Mouse (Mus musculus): Measurements from ENCODE around the gene Gab3. TPM values are rescaled to one million over a fixed set of nuclear protein-coding genes. Genes with fewer than 3 reads are reported as not detected.

Gene Gab3
- polyA plus RNA-seq, 1 experiment, result 16.3 TPM

DNA sequence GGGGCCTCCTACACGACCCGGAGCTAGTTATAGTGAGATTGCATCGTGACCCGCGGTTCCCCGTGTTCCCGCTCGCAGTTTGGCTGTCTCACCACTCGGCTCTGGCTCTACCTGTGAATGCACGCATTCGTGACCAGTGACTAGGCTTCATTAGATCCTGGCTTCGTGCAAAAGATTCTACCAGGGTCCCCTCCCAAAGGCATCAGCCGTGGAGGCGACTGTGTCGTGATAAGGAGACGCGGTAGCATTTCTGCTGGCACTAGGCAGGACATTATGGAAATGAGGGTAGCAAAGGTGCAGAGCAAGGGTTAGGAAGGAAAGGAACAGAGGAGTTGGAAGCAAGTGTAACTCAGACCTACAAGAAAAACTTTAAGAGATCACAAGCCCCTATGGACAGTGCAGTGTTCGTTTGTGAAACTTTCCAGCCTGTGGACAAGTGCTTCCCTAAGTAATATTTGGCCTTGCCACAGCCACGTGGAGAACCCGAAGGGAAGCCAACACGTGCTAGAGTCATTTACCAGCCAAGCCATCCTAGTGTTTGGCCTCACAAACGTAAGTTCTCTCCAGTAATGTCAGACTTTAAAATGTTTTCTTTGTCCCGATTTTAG lies 11.0 kb upstream of the Gab3 start:
- TF ChIP-seq CTCF (IDR thresholded peaks at IDR 0.05; ENCODE audit: low read depth, low read length), result no peak
- TF ChIP-seq POLR2A (IDR thresholded peaks at IDR 0.05; ENCODE audit: borderline replicate concordance, low read depth, low read length), result no peak
- Histone ChIP-seq H3K27ac (ENCODE audit: insufficient read depth, low read depth, low read length) (peak overlapping the region; percentile 51), H3K4me1 (ENCODE audit: control insufficient read depth, insufficient read depth, low read length) (peaks cover 9% of the 10 kb centered on the region)

DNA sequence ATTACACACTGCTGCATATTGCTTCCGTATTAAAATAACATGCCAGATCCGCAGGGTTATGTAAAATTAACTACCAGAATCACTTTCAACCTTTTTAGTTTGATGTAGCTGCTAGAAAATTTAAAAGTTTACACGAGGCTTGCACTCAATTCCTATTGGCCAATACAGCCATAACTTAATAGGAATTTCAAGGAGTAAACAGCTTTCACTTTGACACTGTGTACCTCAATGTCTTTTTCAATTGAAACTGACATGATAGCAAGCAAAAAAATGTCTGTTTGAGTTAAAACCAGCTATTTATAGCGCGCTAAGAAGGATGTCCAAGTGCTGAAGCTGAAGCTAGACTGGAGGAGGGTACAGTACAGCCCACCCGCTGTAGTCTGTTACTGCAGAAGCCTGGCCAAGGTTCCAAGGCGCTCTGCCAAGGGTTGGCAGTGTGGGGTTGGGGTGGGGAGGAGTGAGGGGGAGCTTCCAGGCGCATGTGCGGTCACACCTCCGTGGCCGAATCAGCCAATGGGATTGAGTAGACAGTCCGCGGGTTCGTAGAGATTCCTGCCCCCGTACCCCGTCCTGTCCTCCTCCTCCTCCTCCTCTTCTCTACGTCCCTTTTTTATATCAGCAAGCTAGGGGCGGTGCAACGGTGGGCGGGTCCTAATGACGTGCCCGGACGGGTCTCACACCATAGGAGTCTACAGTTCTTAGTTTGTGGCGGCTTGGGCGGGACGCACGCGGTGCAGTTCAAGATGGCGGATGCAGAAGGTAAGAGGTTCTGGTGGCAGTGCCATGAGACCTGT lies 10.3 kb upstream of the Gab3 start, which contains the start of gene Dkc1:
TSS of gene Dkc1 (plus strand) at position 486 of the 794 bp plus-strand sequence.
- Histone ChIP-seq H3K27ac (ENCODE audit: insufficient read depth, low read depth, low read length) (peak within 1 kb of the TSS; percentile 53), H3K4me3 (ENCODE audit: insufficient read depth, low read length) (peak within 1 kb of the TSS; percentile 76), H3K4me1 (ENCODE audit: control insufficient read depth, insufficient read depth, low read length) (peaks cover 9% of the 10 kb centered on the region)
- TF ChIP-seq POLR2A (IDR thresholded peaks at IDR 0.05; ENCODE audit: borderline replicate concordance, low read depth, low read length), result no peak
- no peak for TF ChIP-seq CTCF (IDR thresholded peaks at IDR 0.05; ENCODE audit: low read depth, low read length)

More for the DNA sequence above, 11.0 kb upstream of the Gab3 start:
- peak overlapping the region; percentile 76 for H3K4me3 ChIP-seq (ENCODE audit: insufficient read depth, low read length)

- peaks cover 2% of the 10 kb centered on the region; the same call in 1 of the 2 replicates for H3K4me1 ChIP-seq (ENCODE audit: control insufficient read depth, insufficient read depth, low read length)
- TF ChIP-seq POLR2A (IDR thresholded peaks at IDR 0.05; ENCODE audit: borderline replicate concordance, low read depth, low read length), result no peak
- TF ChIP-seq CTCF (IDR thresholded peaks at IDR 0.05; ENCODE audit: low read depth, low read length), result no peak
- no peak overlapping the region for H3K4me3 ChIP-seq (ENCODE audit: insufficient read depth, low read length)
- no peak overlapping the region for H3K27ac ChIP-seq (ENCODE audit: insufficient read depth, low read depth, low read length)
Observed at GRCm38 (mm10) chrX:75085654-75086053, 396 bp upstream of the Gab3 start.

DNA sequence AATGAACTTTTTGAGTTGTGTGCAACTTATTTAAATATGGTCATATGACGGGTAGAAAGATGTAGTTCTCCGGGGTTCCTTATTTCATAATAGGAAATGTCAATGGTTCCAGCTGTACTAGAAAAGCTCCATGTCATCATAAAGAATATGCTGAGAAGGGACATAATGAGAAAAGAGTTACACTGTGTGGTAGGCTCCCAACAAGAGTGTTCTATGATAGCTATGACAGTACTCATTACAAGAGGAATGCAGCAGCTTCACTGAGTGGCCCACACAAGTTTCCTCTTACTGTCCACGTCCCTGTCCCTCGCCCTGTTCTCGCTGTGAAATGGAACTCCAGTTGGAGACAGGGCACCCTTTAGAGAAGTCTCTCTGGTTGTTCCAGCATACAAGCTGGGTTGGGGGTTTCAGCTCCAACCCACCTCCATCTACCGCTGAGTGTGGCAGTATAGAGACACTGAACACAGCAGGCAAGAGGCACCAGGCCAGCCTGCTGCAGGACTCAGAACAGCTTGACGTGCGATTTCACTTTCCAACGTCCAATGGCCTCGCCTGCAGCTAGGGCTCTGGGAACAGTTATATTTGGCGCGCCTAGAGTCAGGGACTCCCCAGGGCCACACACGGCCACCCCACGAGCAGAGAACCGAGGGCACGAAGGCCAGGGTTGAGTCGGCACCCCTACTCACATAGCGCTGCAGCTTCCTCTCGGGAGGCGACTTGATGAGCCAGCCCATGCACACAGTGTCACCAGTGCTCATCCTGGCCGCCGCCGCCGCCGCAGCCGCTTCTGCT lies 1.1 kb downstream of the Gab3 start:
- Histone ChIP-seq H3K4me3 (ENCODE audit: insufficient read depth, low read length) (peak overlapping the region; percentile 70), H3K27ac (ENCODE audit: insufficient read depth, low read depth, low read length) (peak overlapping the region; percentile 91), H3K4me1 (ENCODE audit: control insufficient read depth, insufficient read depth, low read length) (peaks cover 5% of the 10 kb centered on the region; the same call in 1 of the 2 replicates)
- TF ChIP-seq POLR2A (IDR thresholded peaks at IDR 0.05; ENCODE audit: borderline replicate concordance, low read depth, low read length) (no peak), CTCF (IDR thresholded peaks at IDR 0.05; ENCODE audit: low read depth, low read length) (no peak)

DNA sequence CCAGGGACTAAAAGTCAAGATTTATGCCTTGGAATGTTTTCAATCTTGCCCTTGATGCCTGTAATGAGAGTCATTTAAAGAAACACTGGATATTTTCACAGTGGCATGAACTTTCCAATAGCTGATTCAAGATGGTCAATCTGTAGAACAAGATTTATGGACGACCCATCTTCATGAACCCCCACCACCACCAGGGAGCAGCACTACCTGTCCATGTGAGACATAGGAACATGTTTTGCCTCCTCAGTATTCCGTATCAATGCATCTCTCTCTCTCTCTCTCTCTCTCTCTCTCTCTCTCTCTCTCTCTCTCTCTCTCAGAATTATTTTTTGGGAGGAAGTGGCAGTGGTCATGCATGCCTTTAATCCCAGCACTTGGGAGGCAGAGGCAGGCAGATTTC lies 2.9 kb downstream of the Gab3 start:
- Histone ChIP-seq H3K4me3 (ENCODE audit: insufficient read depth, low read length) (no peak overlapping the region), H3K4me1 (ENCODE audit: control insufficient read depth, insufficient read depth, low read length) (peaks cover 5% of the 10 kb centered on the region; the same call in 1 of the 2 replicates), H3K27ac (ENCODE audit: insufficient read depth, low read depth, low read length) (no peak overlapping the region)
- no peak for TF ChIP-seq CTCF (IDR thresholded peaks at IDR 0.05; ENCODE audit: low read depth, low read length)
- no peak for TF ChIP-seq POLR2A (IDR thresholded peaks at IDR 0.05; ENCODE audit: borderline replicate concordance, low read depth, low read length)

DNA sequence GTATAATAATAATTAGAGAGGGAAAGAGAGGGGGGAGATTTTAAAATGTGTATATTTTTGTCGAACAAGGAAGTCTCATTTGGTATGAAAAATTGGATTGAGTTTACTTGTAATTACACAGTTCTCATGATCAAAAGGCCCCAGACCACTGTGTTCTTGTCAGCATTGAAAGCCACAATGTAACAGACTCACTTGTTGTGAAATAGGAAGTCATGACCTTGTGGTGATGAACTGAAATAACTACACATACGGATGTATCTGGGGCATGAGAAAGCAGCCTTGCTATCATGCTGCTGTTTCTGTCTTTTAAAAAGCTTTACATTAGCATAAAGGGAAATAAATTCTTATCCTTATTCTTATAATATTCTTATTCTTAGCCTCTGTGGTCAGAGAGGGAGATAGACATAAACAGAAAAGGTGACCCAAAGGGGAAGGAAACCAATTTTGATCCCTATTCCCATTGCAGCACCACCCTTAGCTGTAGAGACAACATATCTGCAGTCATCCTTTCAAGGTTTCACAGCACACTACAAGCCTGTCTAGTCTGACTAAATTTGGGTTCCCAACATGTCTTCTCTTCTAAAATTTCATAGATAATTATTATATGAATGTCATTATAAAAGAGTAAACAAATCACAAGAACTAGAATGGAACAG lies 29.0 kb downstream of the Gab3 start:
- TF ChIP-seq CTCF (IDR thresholded peaks at IDR 0.05; ENCODE audit: low read depth, low read length), result no peak
- no peak for TF ChIP-seq POLR2A (IDR thresholded peaks at IDR 0.05; ENCODE audit: borderline replicate concordance, low read depth, low read length)
- H3K4me3 ChIP-seq (ENCODE audit: insufficient read depth, low read length), result no peak overlapping the region
- peaks cover 5% of the 10 kb centered on the region for H3K4me1 ChIP-seq (ENCODE audit: control insufficient read depth, insufficient read depth, low read length)
- peak overlapping the region; percentile 60 for H3K27ac ChIP-seq (ENCODE audit: insufficient read depth, low read depth, low read length)

DNA sequence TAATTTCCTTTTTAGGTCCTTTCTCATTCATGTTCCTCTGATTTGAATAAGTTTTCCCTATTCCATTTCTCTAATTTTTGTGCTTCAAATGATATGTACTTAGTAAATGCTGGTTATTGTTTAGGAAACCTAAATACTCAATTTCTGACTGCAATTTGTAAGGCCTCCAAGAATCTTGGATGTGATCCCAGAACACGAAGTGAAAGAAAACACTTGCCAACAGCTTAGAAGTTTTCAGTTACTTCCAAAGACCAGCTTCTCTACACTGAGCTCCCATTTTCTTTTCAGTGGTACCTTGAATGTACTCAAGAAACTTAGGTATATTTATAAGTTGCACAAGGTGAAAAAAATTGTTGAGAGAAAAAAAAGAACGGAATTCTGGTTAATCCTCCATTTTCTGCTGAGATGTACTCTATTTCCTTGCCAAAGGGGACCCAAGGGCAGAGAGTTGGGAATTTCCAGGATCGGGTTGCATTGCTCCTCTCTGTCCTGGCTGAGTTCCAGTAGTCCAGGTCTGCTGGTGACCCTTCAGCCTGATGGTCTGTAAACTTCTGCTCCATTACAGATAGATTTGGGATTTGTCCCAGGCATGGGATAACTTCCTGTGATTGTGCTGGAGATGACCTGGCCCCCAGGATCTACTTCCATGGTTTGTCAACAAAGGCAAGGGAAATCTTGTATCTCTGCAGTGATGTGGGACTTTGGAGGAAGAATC lies 38.2 kb downstream of the Gab3 start:
- TF ChIP-seq CTCF (IDR thresholded peaks at IDR 0.05; ENCODE audit: low read depth, low read length) (no peak), POLR2A (IDR thresholded peaks at IDR 0.05; ENCODE audit: borderline replicate concordance, low read depth, low read length) (no peak)
- Histone ChIP-seq H3K27ac (ENCODE audit: insufficient read depth, low read depth, low read length) (no peak overlapping the region), H3K4me3 (ENCODE audit: insufficient read depth, low read length) (no peak overlapping the region), H3K4me1 (ENCODE audit: control insufficient read depth, insufficient read depth, low read length) (peaks cover 3% of the 10 kb centered on the region; the same call in 1 of the 2 replicates)

- Histone ChIP-seq H3K27ac (ENCODE audit: insufficient read depth, low read depth, low read length) (no peak overlapping the region), H3K4me1 (ENCODE audit: control insufficient read depth, insufficient read depth, low read length) (peaks cover 3% of the 10 kb centered on the region; the same call in 1 of the 2 replicates), H3K4me3 (ENCODE audit: insufficient read depth, low read length) (no peak overlapping the region)
- TF ChIP-seq POLR2A (IDR thresholded peaks at IDR 0.05; ENCODE audit: borderline replicate concordance, low read depth, low read length), result no peak
- no peak for TF ChIP-seq CTCF (IDR thresholded peaks at IDR 0.05; ENCODE audit: low read depth, low read length)
Observed at GRCm38 (mm10) chrX:75045931-75046330, 39.3 kb downstream of the Gab3 start.

Data from bone marrow macrophage, adult 2 months (primary cell).